Comparison of ENCODE assay signal across 7 mouse cellular contexts in the genomic region with DNA sequence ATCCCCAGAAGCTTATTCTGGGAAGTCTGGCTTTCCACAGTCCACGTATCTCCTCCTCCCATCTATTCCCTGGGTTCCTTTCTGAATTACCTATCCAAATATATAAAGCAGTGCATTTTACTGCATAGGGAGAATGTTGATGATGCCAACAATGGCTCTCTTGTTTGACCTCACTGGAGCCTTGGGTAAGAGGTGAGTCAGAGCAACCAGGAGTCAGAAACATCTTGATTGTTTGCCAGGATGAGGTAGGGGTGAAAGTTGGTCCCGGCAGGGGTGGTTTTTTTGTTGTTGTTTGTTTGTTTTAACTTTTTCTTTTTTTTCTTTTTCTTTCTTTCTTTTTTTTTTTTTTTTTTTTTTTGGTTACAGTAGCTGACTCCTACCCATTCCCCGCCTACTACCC. TPM values are rescaled to one million over a fixed set of nuclear protein-coding genes. Genes with fewer than 3 reads are reported as not detected.
DNase-seq lines count a peak whose midpoint lies in the region; ATAC-seq and TF ChIP-seq lines count a peak whose summit lies in the region.

Gene Yipf6, plus strand, starts transcription at position 216 of the 400 bp plus-strand sequence.

- H3K4me2 ChIP-seq in heart, embryonic 12.5 days: peak within 1 kb of the TSS; percentile 69
- peak within 1 kb of the TSS; percentile 55 for H3K4me2 ChIP-seq in midbrain, embryonic 12.5 days (replicated peaks)

- no peak for DNase-seq in spleen, adult 2 months (ENCODE audit: low read depth in 1 of 2, low spot score in 2 of 2)
- DNase-seq in spleen, adult 12 weeks (ENCODE audit: low spot score): no peak
- no peak for DNase-seq in left cerebral cortex, postnatal 10 days (ENCODE audit: extremely low spot score in 1 of 2, low spot score in 2 of 2)
- DNase-seq in spleen, adult 18-20 months: no peak

- H3K27me3 ChIP-seq in spleen, adult 2 months (ENCODE audit: control insufficient read depth, insufficient read depth, low read length): no peaks in the 10 kb centered on the region
- H3K27me3 ChIP-seq in heart, embryonic 12.5 days (replicated peaks): no peaks in the 10 kb centered on the region
- H3K27me3 ChIP-seq in midbrain, embryonic 12.5 days: no peaks in the 10 kb centered on the region

- H3K4me1 ChIP-seq in spleen, adult 2 months (ENCODE audit: control insufficient read depth, insufficient read depth, insufficient read length): peaks cover 3% of the 10 kb centered on the region; the same call in 1 of the 2 replicates
- H3K4me1 ChIP-seq in bone marrow macrophage, adult 2 months (ENCODE audit: control insufficient read depth, insufficient read depth, low read length): peaks cover 2% of the 10 kb centered on the region; the same call in 1 of the 2 replicates
- 0 out of 2 replicates have a peak, but pooled peaks cover 7% of the 10 kb centered on the region for H3K4me1 ChIP-seq in heart, embryonic 12.5 days (replicated peaks)
- H3K4me1 ChIP-seq in midbrain, embryonic 12.5 days: peaks cover 8% of the 10 kb centered on the region; the same call in 1 of the 2 replicates

- 78% methylated on average over 3 of the region's 3 CpGs for WGBS in spleen, adult 2 months
- 61% methylated on average over 3 of the region's 3 CpGs for WGBS in heart, embryonic 12.5 days
- WGBS in midbrain, embryonic 12.5 days: 76% methylated on average over 3 of the region's 3 CpGs

- TF ChIP-seq POLR2A in spleen, adult 2 months (IDR thresholded peaks at IDR 0.05; ENCODE audit: low read depth, low read length): no peak
- TF ChIP-seq POLR2A in bone marrow macrophage, adult 2 months (IDR thresholded peaks at IDR 0.05; ENCODE audit: borderline replicate concordance, low read depth, low read length): no peak

- no peaks in the 10 kb centered on the region for H3K36me3 ChIP-seq in spleen, adult 2 months (ENCODE audit: control insufficient read depth, insufficient read depth, low read length)
- H3K36me3 ChIP-seq in heart, embryonic 12.5 days: no peaks in the 10 kb centered on the region
- H3K36me3 ChIP-seq in midbrain, embryonic 12.5 days: no peaks in the 10 kb centered on the region

- intact Hi-C loops in left cerebral cortex, postnatal 10 days (cut with DNase I): no loop called here

- H3K4me3 ChIP-seq in spleen, adult 2 months (ENCODE audit: extremely low read depth, insufficient read depth, insufficient read length): peak within 1 kb of the TSS; percentile 98
- peak within 1 kb of the TSS; percentile 67 for H3K4me3 ChIP-seq in bone marrow macrophage, adult 2 months (ENCODE audit: insufficient read depth, low read length)
- H3K4me3 ChIP-seq in heart, embryonic 12.5 days: peak within 1 kb of the TSS; percentile 62
- H3K4me3 ChIP-seq in midbrain, embryonic 12.5 days: peak within 1 kb of the TSS; percentile 58

- no peak for ATAC-seq in heart, embryonic 12.5 days (ENCODE audit: insufficient number of reproducible peaks, low FRiP score)
- no peak for ATAC-seq in midbrain, embryonic 12.5 days (ENCODE audit: low FRiP score, low read depth)

- H3K9ac ChIP-seq in heart, embryonic 12.5 days: peak within 1 kb of the TSS; percentile 74
- H3K9ac ChIP-seq in midbrain, embryonic 12.5 days (replicated peaks): peak within 1 kb of the TSS; percentile 66

- TF ChIP-seq CTCF in spleen, adult 2 months (IDR thresholded peaks at IDR 0.05; ENCODE audit: extremely low read depth, insufficient read depth, insufficient read length, insufficient replicate concordance): no peak
- no peak for TF ChIP-seq CTCF in bone marrow macrophage, adult 2 months (IDR thresholded peaks at IDR 0.05; ENCODE audit: low read depth, low read length)

- H3K27ac ChIP-seq in spleen, adult 2 months (ENCODE audit: insufficient read depth, low read length): peak within 1 kb of the TSS; percentile 93
- H3K27ac ChIP-seq in bone marrow macrophage, adult 2 months (ENCODE audit: insufficient read depth, low read depth, low read length): peak within 1 kb of the TSS; percentile 82
- H3K27ac ChIP-seq in heart, embryonic 12.5 days (ENCODE audit: poor library complexity, severe bottlenecking): peak within 1 kb of the TSS; percentile 93
- H3K27ac ChIP-seq in midbrain, embryonic 12.5 days (replicated peaks): peak within 1 kb of the TSS; percentile 88

- H3K9me3 ChIP-seq in heart, embryonic 12.5 days (replicated peaks): no peaks in the 10 kb centered on the region
- H3K9me3 ChIP-seq in midbrain, embryonic 12.5 days: no peaks in the 10 kb centered on the region

RNA-seq across cellular contexts. Expression of gene Yipf6, which starts in this region (rescaled TPM):
- polyA plus RNA-seq in spleen, adult 2 months (2012; rRNA removed): 7.3 and 7.5 TPM in 2 replicates
- 21.8 and 31.6 TPM in 2 replicates for polyA plus RNA-seq in bone marrow macrophage, adult 2 months (2012; ENCODE audit: insufficient read depth, insufficient read length, missing spikeins)
- polyA plus RNA-seq in heart, embryonic 12.5 days (2016; fragmentation: Nextera tagmentation; extraction: Ambion mirVana): 18.6 and 19.6 TPM in 2 replicates
- total RNA-seq in left cerebral cortex, postnatal 10 days (2021): 10 to 100 TPM; 37.0 to 37.4 TPM
- 21.4 and 25.2 TPM in 2 replicates for polyA plus RNA-seq in midbrain, embryonic 12.5 days (2016; fragmentation: Nextera tagmentation; extraction: Ambion mirVana)
